Mouse (Mus musculus) testis, adult 2 months (tissue): ENCODE data around the gene 1700017B05Rik.

Experiments
- CTCF ChIP-seq: fragments of 200-500 bp; IDR thresholded peaks from 2 replicates; pipeline ENCODE4 v1.5.1; 2012; ENCODE audit warnings: low read depth, mild to moderate bottlenecking, inconsistent platforms, low read length, moderate library complexity; ENCODE audit not compliant: control insufficient read depth, insufficient read depth, insufficient replicate concordance
- POLR2A ChIP-seq: fragments of 200-500 bp; IDR thresholded peaks from 2 replicates; pipeline ENCODE4 v1.6.1; 2012; ENCODE audit warnings: low read depth, mild to moderate bottlenecking, inconsistent platforms, low read length, moderate library complexity; ENCODE audit not compliant: control insufficient read depth

DNA sequence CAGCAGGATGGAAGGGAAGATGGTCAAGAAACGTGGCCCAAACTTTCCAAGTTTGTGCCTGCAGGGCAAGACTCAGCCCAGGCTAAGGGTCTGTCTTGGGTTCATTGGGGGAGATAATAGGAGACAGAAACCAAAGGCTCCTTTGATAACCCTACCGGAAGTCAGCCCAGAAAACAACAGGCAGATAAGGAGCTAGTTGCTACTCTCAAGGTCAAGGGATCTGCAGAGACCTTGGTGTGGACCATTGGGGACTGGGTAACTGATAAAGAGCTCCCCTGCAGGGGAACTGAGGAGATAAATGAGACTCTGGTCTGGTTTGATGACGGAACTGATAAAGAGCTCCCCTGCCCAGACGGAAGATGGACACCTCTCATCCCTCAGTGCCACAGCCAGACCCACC, 45.0 kb upstream of the 1700017B05Rik start:
- TF ChIP-seq CTCF (no peak), POLR2A (no peak)
